Comparison of ENCODE assay signal across 18 mouse cellular contexts in the genomic region with DNA sequence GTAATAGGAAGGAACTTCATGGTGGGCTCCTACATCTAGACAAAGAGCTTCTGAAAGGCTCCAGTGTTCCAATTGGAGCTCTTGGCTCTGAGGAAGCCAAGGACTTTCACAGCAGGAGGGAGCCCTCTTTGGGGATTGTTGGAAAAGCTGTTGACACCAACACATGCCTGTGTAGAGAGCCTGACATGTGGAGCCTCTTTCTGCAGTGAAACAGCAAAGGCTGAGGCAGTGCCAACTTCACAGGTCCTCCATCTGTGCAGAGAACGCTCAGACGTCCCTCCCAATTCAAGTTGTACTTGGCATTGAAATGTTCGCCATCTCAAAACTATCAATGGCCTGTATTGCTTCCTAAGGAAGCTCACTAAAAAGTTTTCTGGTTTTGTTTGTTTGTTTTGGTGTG.
DNase-seq lines count a peak whose midpoint lies in the region; ATAC-seq lines count a peak whose summit lies in the region.
"Had no signal": no experiment of that assay in that cellular context is flagged by ENCODE, and none has a peak within 500 bp of the region (broad histone marks: within the 10 kb centered on the region; RNA-seq: fewer than 3 reads in every experiment).

No protein-coding gene starts in this region.

- H3K9me3 ChIP-seq in hindbrain, embryonic 16.5 days (ENCODE audit: control insufficient read depth, low read length): no peaks in the 10 kb centered on the region
- H3K9me3 ChIP-seq in hindbrain, embryonic 12.5 days (replicated peaks): no peaks in the 10 kb centered on the region
- H3K9me3 ChIP-seq in midbrain, embryonic 16.5 days (replicated peaks; ENCODE audit: control insufficient read depth, low read length, poor library complexity, severe bottlenecking): no peaks in the 10 kb centered on the region
- H3K9me3 ChIP-seq: limb, embryonic 10.5 days; neural tube, embryonic 12.5 days had no signal

- WGBS in hindbrain, embryonic 16.5 days: 61% methylated on average over 3 of the region's 3 CpGs
- 86% methylated on average over 3 of the region's 3 CpGs for WGBS in hindbrain, embryonic 12.5 days
- WGBS in midbrain, embryonic 16.5 days: 77% methylated on average over 3 of the region's 3 CpGs

- no peak overlapping the region for H3K4me2 ChIP-seq in hindbrain, embryonic 16.5 days (ENCODE audit: low read length)
- H3K4me2 ChIP-seq in hindbrain, embryonic 12.5 days (replicated peaks): no peak overlapping the region
- H3K4me2 ChIP-seq in midbrain, embryonic 16.5 days (ENCODE audit: low read length): no peak overlapping the region
- H3K4me2 ChIP-seq: midbrain, embryonic 13.5 days; neural tube, embryonic 12.5 days had no signal

- H3K4me3 ChIP-seq in hindbrain, embryonic 16.5 days (ENCODE audit: low read length): no peak overlapping the region
- no peak overlapping the region for H3K4me3 ChIP-seq in hindbrain, embryonic 12.5 days
- no peak overlapping the region for H3K4me3 ChIP-seq in midbrain, embryonic 16.5 days (ENCODE audit: low read depth, low read length)
- H3K4me3 ChIP-seq: heart, adult 2 months; limb, embryonic 10.5 days; midbrain, embryonic 13.5 days; neural tube, embryonic 12.5 days had no signal

- no peaks in the 10 kb centered on the region for H3K36me3 ChIP-seq in hindbrain, embryonic 16.5 days (ENCODE audit: control insufficient read depth, insufficient read depth, low read length)
- no peaks in the 10 kb centered on the region for H3K36me3 ChIP-seq in hindbrain, embryonic 12.5 days
- H3K36me3 ChIP-seq in midbrain, embryonic 16.5 days (ENCODE audit: control insufficient read depth, insufficient read depth, low read length): no peaks in the 10 kb centered on the region
- H3K36me3 ChIP-seq: limb, embryonic 10.5 days; midbrain, embryonic 13.5 days; neural tube, embryonic 12.5 days had no signal

- peak; percentile 80 to 85 for DNase-seq in cerebellum, postnatal 14 days
- DNase-seq in frontal cortex, postnatal 36 days (ENCODE audit: low spot score in 2 of 2): peak; percentile 56 to 80
- peak; percentile 42 to 82 for DNase-seq in left cerebral cortex, postnatal 25 days (ENCODE audit: low spot score in 2 of 2)
- no peak for DNase-seq in urinary bladder, postnatal 4 days (ENCODE audit: low spot score in 2 of 2)
- DNase-seq: heart, adult 2 months; heart, postnatal 10 days; kidney, postnatal 10 days; retina, postnatal 1 day; thymus, postnatal 14 days had no signal

- no peak overlapping the region for H3K27ac ChIP-seq in hindbrain, embryonic 16.5 days (ENCODE audit: low read depth, low read length)
- no peak overlapping the region for H3K27ac ChIP-seq in hindbrain, embryonic 12.5 days
- H3K27ac ChIP-seq in midbrain, embryonic 16.5 days (ENCODE audit: low read length): no peak overlapping the region
- H3K27ac ChIP-seq: heart, adult 2 months; limb, embryonic 10.5 days; liver, embryonic 14.5 days; midbrain, embryonic 13.5 days; neural tube, embryonic 12.5 days had no signal

- intact Hi-C loops in left cerebral cortex, postnatal 25 days (cut with DNase I): loop anchor here (5.0 to 10.0 kb wide), 2 partner anchors 77 to 380 kb away; no protein-coding TSS in a partner anchor

- peak; percentile 61; the same call in 1 of the 2 replicates for ATAC-seq in hindbrain, embryonic 16.5 days
- no peak for ATAC-seq in hindbrain, embryonic 12.5 days (ENCODE audit: low FRiP score)
- ATAC-seq in midbrain, embryonic 16.5 days: no peak
- ATAC-seq: inflammation-experienced regulatory T-cells, adult 6 months; midbrain, embryonic 13.5 days had no signal

- no peaks in the 10 kb centered on the region for H3K4me1 ChIP-seq in hindbrain, embryonic 16.5 days (ENCODE audit: control insufficient read depth, insufficient read depth, low read depth, low read length)
- H3K4me1 ChIP-seq in hindbrain, embryonic 12.5 days: no peaks in the 10 kb centered on the region
- H3K4me1 ChIP-seq in midbrain, embryonic 16.5 days (ENCODE audit: control insufficient read depth, insufficient read depth, low read length): no peaks in the 10 kb centered on the region
- H3K4me1 ChIP-seq: limb, embryonic 10.5 days; midbrain, embryonic 13.5 days; neural tube, embryonic 12.5 days had no signal

- no peaks in the 10 kb centered on the region for H3K27me3 ChIP-seq in hindbrain, embryonic 16.5 days (replicated peaks; ENCODE audit: control insufficient read depth, insufficient read depth, low read length)
- no peaks in the 10 kb centered on the region for H3K27me3 ChIP-seq in hindbrain, embryonic 12.5 days
- H3K27me3 ChIP-seq in midbrain, embryonic 16.5 days (ENCODE audit: control insufficient read depth, insufficient read depth, low read depth, low read length): no peaks in the 10 kb centered on the region
- H3K27me3 ChIP-seq: CH12.LX; midbrain, embryonic 13.5 days; neural tube, embryonic 12.5 days had no signal

- H3K9ac ChIP-seq in hindbrain, embryonic 16.5 days (ENCODE audit: low read depth, low read length): no peak overlapping the region
- no peak overlapping the region for H3K9ac ChIP-seq in hindbrain, embryonic 12.5 days
- H3K9ac ChIP-seq in midbrain, embryonic 16.5 days (ENCODE audit: low read depth, low read length): no peak overlapping the region
- H3K9ac ChIP-seq: liver, embryonic 14.5 days; midbrain, embryonic 13.5 days; neural tube, embryonic 12.5 days had no signal

Comparison
In these comparisons a context has a peak if more than half of its experiments do, and no peak if none do; other contexts are left out.
1. DNase-seq: peak in cerebellum, postnatal 14 days (2 of 2), frontal cortex, postnatal 36 days (2 of 2) and left cerebral cortex, postnatal 25 days (2 of 2); none in urinary bladder, postnatal 4 days (0 of 2).